Mouse (Mus musculus) ZHBTc4 (cell line): ENCODE data around the gene Olfr806.

Experiments used
- DNase-seq: peaks from one replicate; pipeline ENCODE4 v3.0.0-alpha.2; 2011; ENCODE audit warnings: low read depth, low spot score

The Olfr806 gene

DNA sequence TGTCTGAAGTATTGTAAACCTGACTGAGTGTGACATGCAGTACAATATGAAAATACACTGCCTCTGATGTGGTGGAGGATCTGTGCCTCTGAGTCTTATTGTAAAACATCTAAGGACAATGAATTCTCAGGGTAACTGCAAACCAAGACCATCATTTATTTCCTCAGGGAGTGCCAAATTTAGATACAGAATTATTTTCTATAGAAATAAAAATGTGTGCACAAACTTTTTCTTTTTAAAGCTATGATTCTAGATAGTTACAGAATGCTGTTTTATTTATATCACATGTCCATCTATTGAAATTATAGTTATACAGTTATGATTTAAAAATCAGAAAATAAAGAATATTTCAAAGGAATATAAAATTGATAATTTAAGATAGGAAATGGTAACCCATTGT is at the start of gene Olfr806:
Olfr806 (minus strand) TSS at position 101 of the 400 bp plus-strand sequence.
- DNase-seq = no peak

DNA sequence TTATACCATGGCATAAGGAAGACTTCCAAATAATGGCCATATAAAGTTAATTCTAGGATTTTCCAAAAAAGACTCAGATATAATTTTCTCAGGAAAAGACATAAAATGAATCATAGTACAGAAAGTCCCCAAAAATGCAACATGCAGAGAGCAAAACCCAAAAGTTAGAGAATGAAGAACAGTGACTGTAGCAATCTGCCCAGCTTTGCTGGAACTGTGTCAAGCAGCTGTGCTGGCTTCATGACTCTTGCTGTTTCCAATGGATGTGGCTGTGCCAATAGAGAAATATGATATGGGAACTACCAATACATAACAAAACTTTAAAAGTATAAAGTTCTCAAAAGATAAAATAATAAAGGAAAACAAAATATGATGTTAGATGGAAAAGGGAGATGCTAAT is 36.4 kb upstream of the Olfr806 start:
- DNase-seq = no peak

DNA sequence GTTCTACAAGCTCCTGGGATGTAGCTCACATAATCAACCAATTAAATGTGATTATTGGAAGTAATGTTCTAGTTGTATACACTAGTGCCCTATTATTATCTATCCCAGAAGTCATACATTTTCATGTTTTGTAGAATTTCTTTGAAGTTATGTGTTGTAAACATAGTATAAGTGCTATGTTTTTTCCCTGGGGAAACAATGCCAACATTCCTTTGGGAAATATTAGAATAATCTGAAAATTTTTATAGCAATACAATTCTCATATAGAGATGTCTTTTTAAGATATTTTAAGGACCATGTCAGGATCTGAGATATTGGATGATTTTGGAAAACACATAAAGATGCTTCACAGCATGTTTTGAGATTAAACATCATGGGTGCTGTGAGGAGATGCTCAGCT is 32.6 kb upstream of the Olfr806 start, which contains the start of gene Olfr809:
Olfr809 (plus strand) TSS at position 301 of the 400 bp plus-strand sequence.
- no peak for DNase-seq

DNA sequence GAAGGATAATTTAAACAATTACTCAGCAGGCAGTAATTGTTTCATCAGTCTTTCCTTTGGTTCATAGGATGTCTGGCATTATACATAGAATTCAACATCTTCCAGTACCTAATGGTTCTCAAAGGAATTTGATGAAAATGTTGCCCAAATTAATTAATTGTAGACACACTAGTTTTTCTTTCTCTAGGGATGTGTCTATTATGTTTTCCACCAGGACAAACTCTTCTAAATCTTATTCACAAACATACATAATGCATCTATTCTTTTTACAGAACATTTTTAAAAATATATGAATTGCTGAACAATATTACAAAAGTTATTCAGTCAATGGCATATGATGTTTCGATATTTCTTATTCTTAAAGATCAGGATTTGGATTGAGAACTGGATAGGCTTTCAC is 23.5 kb upstream of the Olfr806 start, which contains the start of gene Olfr808:
Olfr808 (plus strand) TSS at position 301 of the 400 bp plus-strand sequence.
- no peak for DNase-seq

DNA sequence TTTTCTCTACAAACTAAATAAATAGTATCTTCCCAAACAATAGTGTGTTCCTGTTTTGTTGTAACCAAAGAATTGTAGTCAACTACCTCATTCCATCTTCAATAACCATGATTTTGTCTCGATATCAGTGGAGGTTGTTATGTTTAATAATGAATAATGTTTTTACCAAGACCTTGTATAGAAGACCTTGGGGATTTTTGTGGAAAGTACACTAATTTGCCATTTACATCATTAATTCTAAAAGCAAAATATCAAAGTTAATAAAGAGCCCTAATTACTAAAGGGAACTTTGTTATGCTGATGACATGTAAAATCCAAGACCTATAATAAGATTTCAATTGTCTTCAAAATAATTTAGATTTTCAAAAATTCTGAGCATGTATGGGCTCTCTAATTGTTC is 16.0 kb upstream of the Olfr806 start, which contains the start of gene Olfr807:
Olfr807 (minus strand) TSS at position 101 of the 400 bp plus-strand sequence.
- DNase-seq = no peak

DNA sequence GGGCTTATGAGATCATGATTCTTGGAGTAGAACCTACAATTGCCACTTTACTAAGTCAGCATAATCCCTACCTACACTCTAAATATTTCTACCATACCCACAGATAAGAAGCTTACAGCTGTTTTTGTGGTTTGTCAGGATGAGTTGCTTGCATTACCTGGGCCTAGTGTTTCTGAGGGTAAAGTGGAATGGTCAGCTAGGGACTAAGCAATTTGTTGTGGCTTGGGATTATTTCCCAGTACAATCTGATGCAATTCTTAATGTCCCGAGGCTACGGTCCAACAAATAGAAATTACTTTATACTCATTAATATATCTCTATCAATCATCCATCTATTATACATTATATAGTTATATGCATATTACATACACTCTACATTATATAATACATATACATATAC is 12.4 kb downstream of the Olfr806 start, which contains the start of gene Olfr805:
Olfr805 (minus strand) TSS at position 101 of the 400 bp plus-strand sequence.
- DNase-seq = no peak

DNA sequence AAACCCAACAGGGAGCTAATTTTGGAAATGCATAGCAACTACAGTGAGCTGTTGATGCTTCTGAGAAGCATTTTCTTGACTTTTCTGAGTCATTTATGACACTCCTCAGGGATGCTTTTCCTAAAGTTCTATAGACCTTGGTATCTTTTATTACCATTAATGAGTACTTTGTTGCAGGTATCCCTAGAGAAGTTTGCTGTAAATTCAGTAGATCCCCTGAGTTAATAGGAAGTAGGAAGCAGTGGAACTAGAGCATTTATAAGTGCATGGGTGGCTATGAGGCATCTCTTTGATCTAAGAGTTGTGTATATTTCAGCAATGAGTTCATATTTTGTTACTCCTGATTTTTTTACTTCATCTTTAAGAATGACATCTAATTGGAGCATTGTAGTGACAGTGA is 38.8 kb downstream of the Olfr806 start, which contains the start of gene Olfr804:
Olfr804 (plus strand) TSS at position 301 of the 400 bp plus-strand sequence.
- no peak for DNase-seq

DNA sequence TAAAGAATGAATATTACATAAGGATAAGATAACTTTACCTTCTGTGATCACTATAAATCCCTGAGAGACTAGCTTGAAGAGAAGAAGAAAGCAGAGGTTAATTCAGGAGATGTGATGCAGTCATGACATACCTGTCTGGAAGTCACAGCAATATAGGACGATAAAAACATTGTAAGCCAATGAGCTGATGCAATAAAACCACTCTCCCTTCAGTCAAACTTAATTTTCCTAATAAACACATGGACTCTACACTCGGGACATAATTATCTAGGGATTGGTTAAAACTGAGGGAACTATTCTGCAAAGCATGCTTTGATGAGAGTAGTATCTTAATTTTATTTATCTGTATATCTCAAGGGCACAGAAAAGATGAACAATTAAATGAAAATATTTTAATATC is 47.5 kb downstream of the Olfr806 start, which contains the start of gene Olfr803:
Olfr803 (minus strand) TSS at position 101 of the 400 bp plus-strand sequence.
- no peak for DNase-seq

DNA sequence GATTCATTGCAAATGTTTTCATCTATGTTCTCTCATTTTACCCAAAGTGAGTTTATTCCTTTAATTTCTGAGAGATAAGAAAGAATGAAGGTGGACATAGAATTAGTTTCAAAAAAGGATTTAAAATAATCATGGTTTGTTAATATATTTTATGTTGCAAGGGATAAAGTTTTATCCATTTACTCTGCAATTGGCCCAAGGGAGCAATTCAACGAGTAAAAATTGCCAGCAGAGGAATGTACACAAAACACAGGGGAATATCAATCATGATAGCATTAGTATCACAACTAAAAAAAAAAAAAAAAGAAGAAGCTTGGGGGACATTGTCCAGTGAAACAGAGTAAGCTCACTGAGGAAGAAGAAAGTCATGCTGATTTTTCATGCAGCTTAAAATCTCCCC is 53.7 kb downstream of the Olfr806 start, which contains the start of gene Olfr802:
Olfr802 (minus strand) TSS at position 101 of the 400 bp plus-strand sequence.
- no peak for DNase-seq
